In the genomic region with DNA sequence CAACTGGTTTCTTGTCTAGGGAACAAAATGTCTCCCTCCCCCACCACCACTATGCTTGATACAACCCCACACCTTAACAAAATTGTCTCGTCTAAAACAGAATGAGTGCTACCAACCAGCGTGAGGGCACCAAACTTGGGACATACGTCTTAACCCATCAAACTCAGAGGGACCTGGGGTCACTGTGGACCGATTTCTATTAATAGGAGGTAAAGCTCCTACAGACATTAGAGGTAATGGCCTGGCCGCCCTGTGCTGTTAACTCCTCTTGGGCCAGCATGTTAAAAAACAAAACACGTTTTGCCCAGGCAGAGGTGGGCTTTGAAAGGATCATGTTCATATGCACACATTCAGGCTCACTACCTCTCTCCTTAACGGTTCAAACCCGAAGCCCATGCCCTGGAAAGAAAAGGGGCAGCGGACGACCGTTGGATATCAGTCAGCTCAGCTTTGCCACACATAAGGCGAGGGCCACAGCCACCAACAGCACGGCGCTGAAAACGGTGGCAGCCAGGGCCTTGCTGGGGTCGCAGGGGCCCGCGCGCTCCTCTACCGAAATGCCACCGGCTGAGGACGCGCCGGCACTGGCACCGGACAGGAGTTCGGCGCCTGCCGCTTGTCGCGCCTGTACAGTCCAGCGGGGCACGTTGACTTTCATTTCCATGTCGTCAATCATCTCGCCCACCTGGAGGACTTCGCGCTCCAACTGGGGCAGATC, we compare ENCODE assay signal across 9 mouse cellular contexts. TPM values are rescaled to one million over a fixed set of nuclear protein-coding genes. Genes with fewer than 3 reads are reported as not detected.
DNase-seq lines count a peak whose midpoint lies in the region; ATAC-seq and TF ChIP-seq lines count a peak whose summit lies in the region.
"Had no signal": no experiment of that assay in that cellular context is flagged by ENCODE, and none has a peak within 500 bp of the region (broad histone marks: within the 10 kb centered on the region; RNA-seq: fewer than 3 reads in every experiment).

No protein-coding gene starts in this region.

- no peak for DNase-seq in kidney, adult 2 months
- no peak for DNase-seq in kidney, adult 9 months
- DNase-seq in adrenal gland, adult 8-10 months = no peak
- DNase-seq in cerebellum, adult 11 months = no peak
- DNase-seq in layer of hippocampus, adult 11-12 months (ENCODE audit: low spot score) = no peak

- H3K9ac ChIP-seq in hindbrain, embryonic 15.5 days = peak overlapping the region; percentile 25
- H3K9ac ChIP-seq in midbrain, embryonic 16.5 days (ENCODE audit: low read depth, low read length) = peak overlapping the region; percentile 50

- WGBS in kidney, adult 2 months = 13% methylated on average over 36 of the region's 36 CpGs
- 5% methylated on average over 36 of the region's 36 CpGs for WGBS in hindbrain, embryonic 15.5 days
- 3% methylated on average over 36 of the region's 36 CpGs for WGBS in midbrain, embryonic 16.5 days

- ATAC-seq in hindbrain, embryonic 15.5 days (ENCODE audit: low FRiP score, low read depth) = no peak
- no peak for ATAC-seq in midbrain, embryonic 16.5 days

- TF ChIP-seq CTCF in kidney, adult 2 months (conservative IDR thresholded peaks at IDR 0.05; ENCODE audit: insufficient read depth, insufficient read length, low read depth, low read length) = no peak
- no peak for TF ChIP-seq CTCF in cortical plate, adult 2 months (IDR thresholded peaks at IDR 0.05; ENCODE audit: extremely low read depth, insufficient read depth, low read length)

- H3K27me3 ChIP-seq in kidney, adult 2 months (replicated peaks; ENCODE audit: control insufficient read depth, insufficient read depth, low read length) = no peaks in the 10 kb centered on the region
- H3K27me3 ChIP-seq in hindbrain, embryonic 15.5 days = peaks cover 43% of the 10 kb centered on the region
- peaks cover 23% of the 10 kb centered on the region for H3K27me3 ChIP-seq in midbrain, embryonic 16.5 days (ENCODE audit: control insufficient read depth, insufficient read depth, low read depth, low read length)

- no peaks in the 10 kb centered on the region for H3K4me1 ChIP-seq in kidney, adult 2 months (ENCODE audit: control insufficient read depth, insufficient read depth, low read length)
- peaks cover 3% of the 10 kb centered on the region; the same call in 1 of the 2 replicates for H3K4me1 ChIP-seq in cortical plate, adult 2 months (ENCODE audit: control insufficient read depth, insufficient read depth, low read length)
- H3K4me1 ChIP-seq in hindbrain, embryonic 15.5 days (replicated peaks) = peaks cover 20% of the 10 kb centered on the region
- peaks cover 22% of the 10 kb centered on the region for H3K4me1 ChIP-seq in midbrain, embryonic 16.5 days (ENCODE audit: control insufficient read depth, insufficient read depth, low read length)

- H3K27ac ChIP-seq in kidney, adult 2 months (ENCODE audit: insufficient read depth, low read depth, low read length) = no peak overlapping the region
- no peak overlapping the region for H3K27ac ChIP-seq in cortical plate, adult 2 months (ENCODE audit: insufficient read depth, low read length)
- H3K27ac ChIP-seq in hindbrain, embryonic 15.5 days (replicated peaks) = no peak overlapping the region
- H3K27ac ChIP-seq in midbrain, embryonic 16.5 days (ENCODE audit: low read length) = no peak overlapping the region

- no peak for TF ChIP-seq POLR2A in kidney, adult 2 months (IDR thresholded peaks at IDR 0.05; ENCODE audit: low read depth, low read length)
- TF ChIP-seq POLR2A in cortical plate, adult 2 months (IDR thresholded peaks at IDR 0.05; ENCODE audit: extremely low read depth, insufficient read depth, low read length) = no peak

- no peaks in the 10 kb centered on the region for H3K36me3 ChIP-seq in kidney, adult 2 months (ENCODE audit: control insufficient read depth, insufficient read depth, low read length)
- no peaks in the 10 kb centered on the region for H3K36me3 ChIP-seq in hindbrain, embryonic 15.5 days
- no peaks in the 10 kb centered on the region for H3K36me3 ChIP-seq in midbrain, embryonic 16.5 days (ENCODE audit: control insufficient read depth, insufficient read depth, low read length)

- H3K9me3 ChIP-seq in hindbrain, embryonic 15.5 days = no peaks in the 10 kb centered on the region
- no peaks in the 10 kb centered on the region for H3K9me3 ChIP-seq in midbrain, embryonic 16.5 days (replicated peaks; ENCODE audit: control insufficient read depth, low read length, poor library complexity, severe bottlenecking)

- H3K4me3 ChIP-seq in kidney, adult 2 months (ENCODE audit: insufficient read depth, low read depth, low read length) = peak overlapping the region; percentile 76
- H3K4me3 ChIP-seq in cortical plate, adult 2 months (ENCODE audit: insufficient read depth, low read length) = peak overlapping the region; percentile 33
- H3K4me3 ChIP-seq in hindbrain, embryonic 15.5 days = peak overlapping the region; percentile 78
- peak overlapping the region; percentile 94 for H3K4me3 ChIP-seq in midbrain, embryonic 16.5 days (ENCODE audit: low read depth, low read length)

- H3K4me2 ChIP-seq in hindbrain, embryonic 15.5 days = peak overlapping the region; percentile 98
- H3K4me2 ChIP-seq in midbrain, embryonic 16.5 days (ENCODE audit: low read length) = peak overlapping the region; percentile 100

RNA-seq across cellular contexts. Expression of gene Rgs9bp, which starts 1.2 kb away (rescaled TPM):
- polyA plus RNA-seq in kidney, adult 2 months (2012; rRNA removed) = 0.14 and 0.18 TPM in 2 replicates
- polyA plus RNA-seq in cortical plate, adult 2 months (2012; rRNA removed) = 0.08 TPM in 2 replicates
- 0.03 and 0.14 TPM in 2 replicates for polyA plus RNA-seq in hindbrain, embryonic 15.5 days (2015; fragmentation: Nextera tagmentation; extraction: Ambion mirVana)
- polyA plus RNA-seq in midbrain, embryonic 16.5 days (2015; fragmentation: Nextera tagmentation; extraction: Ambion mirVana) = 0.04 and 0.06 TPM in 2 replicates
- total RNA-seq in adrenal gland, adult 8-10 months (2022) = under 1 TPM; 0.11 to 0.24 (median 0.18) TPM

RNA-seq across cellular contexts. Expression of gene Ankrd27, which starts 1.8 kb away (rescaled TPM):
- 18.3 and 19.1 TPM in 2 replicates for polyA plus RNA-seq in kidney, adult 2 months (2012; rRNA removed)
- polyA plus RNA-seq in cortical plate, adult 2 months (2012; rRNA removed) = 34.9 and 38.0 TPM in 2 replicates
- 19.0 and 20.2 TPM in 2 replicates for polyA plus RNA-seq in hindbrain, embryonic 15.5 days (2015; fragmentation: Nextera tagmentation; extraction: Ambion mirVana)
- polyA plus RNA-seq in midbrain, embryonic 16.5 days (2015; fragmentation: Nextera tagmentation; extraction: Ambion mirVana) = 18.4 and 19.0 TPM in 2 replicates
- 10 to 100 TPM; 26.0 to 39.4 (median 30.5) TPM for total RNA-seq in adrenal gland, adult 8-10 months (2022)

RNA-seq across cellular contexts. Expression of gene Nudt19, which starts 28.1 kb away (rescaled TPM):
- polyA plus RNA-seq in kidney, adult 2 months (2012; rRNA removed) = 170 and 255 TPM in 2 replicates
- polyA plus RNA-seq in cortical plate, adult 2 months (2012; rRNA removed) = 123 and 129 TPM in 2 replicates
- polyA plus RNA-seq in hindbrain, embryonic 15.5 days (2015; fragmentation: Nextera tagmentation; extraction: Ambion mirVana) = 99.8 and 99.9 TPM in 2 replicates
- polyA plus RNA-seq in midbrain, embryonic 16.5 days (2015; fragmentation: Nextera tagmentation; extraction: Ambion mirVana) = 93.0 and 102 TPM in 2 replicates
- total RNA-seq in adrenal gland, adult 8-10 months (2022) = 10 to 100 TPM; 44.2 to 54.7 (median 49.3) TPM

RNA-seq across cellular contexts. Expression of gene Tdrd12, which starts 46.7 kb away (rescaled TPM):
- polyA plus RNA-seq in kidney, adult 2 months (2012; rRNA removed) = 0.25 and 0.33 TPM in 2 replicates
- 0.25 and 0.40 TPM in 2 replicates for polyA plus RNA-seq in cortical plate, adult 2 months (2012; rRNA removed)
- polyA plus RNA-seq in hindbrain, embryonic 15.5 days (2015; fragmentation: Nextera tagmentation; extraction: Ambion mirVana) = 0.73 and 1.1 TPM in 2 replicates
- polyA plus RNA-seq in midbrain, embryonic 16.5 days (2015; fragmentation: Nextera tagmentation; extraction: Ambion mirVana) = 0.37 and 0.63 TPM in 2 replicates
- total RNA-seq in adrenal gland, adult 8-10 months (2022) = under 1 TPM in 2 of 4 experiments, not detected in 2; 0.16 to 0.63 TPM
- total RNA-seq: gastrocnemius, adult 18-20 months had no signal

Comparison
In these comparisons a context has a peak if more than half of its experiments do, and no peak if none do; other contexts are left out.
1. H3K4me3 ChIP-seq: peak in every context shown above with its lines; median percentile 94 in midbrain, embryonic 16.5 days; 78 in hindbrain, embryonic 15.5 days; 76 in kidney, adult 2 months; 33 in cortical plate, adult 2 months.